Mouse (Mus musculus): ENCODE results near the gene Uqcrh.

DNA sequence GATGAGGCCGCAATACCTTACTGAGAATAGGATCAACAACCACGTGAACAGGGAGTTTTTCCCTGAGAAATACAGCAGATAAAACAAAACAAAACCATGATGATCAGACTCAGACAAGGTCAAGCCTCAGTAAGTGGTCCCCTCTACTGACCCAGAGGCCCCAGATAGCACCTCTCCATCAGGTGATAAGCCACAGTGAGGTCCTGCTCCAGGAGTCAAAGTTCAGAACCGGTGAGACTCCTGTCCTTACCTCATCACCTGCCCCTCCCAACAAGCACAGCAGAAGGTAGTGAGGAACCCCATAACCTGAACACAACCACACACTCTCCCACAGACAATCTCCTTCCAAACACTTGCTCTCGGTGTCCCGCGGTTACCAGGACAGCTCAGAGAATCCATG lies 35.8 kb upstream of the Uqcrh start:
- TF ChIP-seq CTCF (IDR thresholded peaks at IDR 0.05; ENCODE audit: low read depth, low read length) (no peak), POLR2A (IDR thresholded peaks at IDR 0.05; ENCODE audit: insufficient read depth, low read length) (no peak), EP300 (IDR thresholded peaks at IDR 0.05; ENCODE audit: insufficient read depth, low read depth, low read length) (no peak)
